Mouse (Mus musculus) limb, embryonic 15.5 days (tissue): ENCODE measurements around the gene Fam32a. TPM values are rescaled to one million over a fixed set of nuclear protein-coding genes. Genes with fewer than 3 reads are reported as not detected.

Experiments used
- ATAC-seq: fragments of 200-750 bp; cut with Nextera tagmentation; 2 replicates; pipeline ENCODE4 v1.8.0; 2017; ENCODE audit warnings: low read depth, moderate TSS enrichment; ENCODE audit not compliant: insufficient number of reproducible peaks, low FRiP score, low TSS enrichment
- H3K27ac ChIP-seq: fragments of 300-500 bp; sonication (generic); 2 replicates; pipeline ENCODE4 v1.5.1; 2015; ENCODE audit warnings: moderate library complexity, mild to moderate bottlenecking, inconsistent platforms
- H3K27me3 ChIP-seq: fragments of 300-500 bp; sonication (generic); 2 replicates; pipeline ENCODE4 v1.6.1; 2015; ENCODE audit warnings: inconsistent platforms
- H3K36me3 ChIP-seq: fragments of 300-500 bp; sonication (generic); 2 replicates; pipeline ENCODE4 v1.6.1; 2015; ENCODE audit warnings: inconsistent platforms
- H3K4me1 ChIP-seq: fragments of 300-500 bp; sonication (generic); 2 replicates; pipeline ENCODE4 v1.6.1; 2015; ENCODE audit warnings: inconsistent platforms
- H3K4me2 ChIP-seq: fragments of 300-500 bp; sonication (generic); 2 replicates; pipeline ENCODE4 v1.6.1; 2015; ENCODE audit warnings: mild to moderate bottlenecking, inconsistent platforms
- H3K4me3 ChIP-seq: fragments of 300-500 bp; sonication (generic); 2 replicates; pipeline ENCODE4 v1.5.1; 2015; ENCODE audit warnings: mild to moderate bottlenecking, inconsistent platforms
- H3K9ac ChIP-seq: fragments of 300-500 bp; sonication (generic); 2 replicates; pipeline ENCODE4 v1.6.1; 2015; ENCODE audit warnings: inconsistent platforms
- H3K9me3 ChIP-seq: fragments of 300-500 bp; sonication (generic); 2 replicates; pipeline ENCODE4 v1.6.1; 2016; ENCODE audit warnings: inconsistent platforms
- WGBS: fragments of 180-500 bp; shearing (Covaris S2); methylation state at CpG from one replicate; pipeline ENCODE4 v1.1.7; 2015; 5-methylcytosine and 5-hydroxymethylcytosine counted together
- polyA plus RNA-seq: library from polyadenylated mRNA; unstranded; fragments of >200 nt; fragmentation: Nextera tagmentation; extraction: Ambion mirVana; gene quantifications from 2 replicates; pipeline ENCODE4 v1.2.1, GENCODE M21; 2015

Fam32a gene
- polyA plus RNA-seq, 1 experiment from 2014 or later: 66.2 TPM

DNA sequence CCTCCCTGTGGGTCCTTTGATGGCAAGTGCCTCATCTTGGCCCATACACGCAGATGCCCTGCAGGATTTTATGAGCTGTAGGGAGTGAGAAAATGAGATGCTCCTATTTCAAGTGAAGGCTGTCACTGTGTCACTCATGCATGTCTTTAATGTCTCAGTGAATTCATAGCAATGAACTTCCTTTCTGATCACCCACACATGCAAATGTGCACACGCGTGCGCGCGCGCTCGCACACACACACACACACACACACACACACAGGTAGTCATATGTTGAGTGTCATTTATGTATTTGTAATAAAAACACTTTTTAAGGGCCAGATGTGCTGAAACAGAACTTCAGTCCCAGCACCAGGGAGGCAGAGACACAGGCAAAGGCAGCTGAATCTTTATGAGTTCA, 47.6 kb downstream of the Fam32a start:
- Histone ChIP-seq H3K4me3 (no peak overlapping the region), H3K4me1 (no peaks in the 10 kb centered on the region), H3K9ac (no peak overlapping the region), H3K4me2 (no peak overlapping the region), H3K27ac (no peak overlapping the region), H3K9me3 (no peaks in the 10 kb centered on the region), H3K27me3 (no peaks in the 10 kb centered on the region), H3K36me3 (no peaks in the 10 kb centered on the region)
- WGBS: 95% methylated on average over 8 of the region's 8 CpGs
- no peak for ATAC-seq

DNA sequence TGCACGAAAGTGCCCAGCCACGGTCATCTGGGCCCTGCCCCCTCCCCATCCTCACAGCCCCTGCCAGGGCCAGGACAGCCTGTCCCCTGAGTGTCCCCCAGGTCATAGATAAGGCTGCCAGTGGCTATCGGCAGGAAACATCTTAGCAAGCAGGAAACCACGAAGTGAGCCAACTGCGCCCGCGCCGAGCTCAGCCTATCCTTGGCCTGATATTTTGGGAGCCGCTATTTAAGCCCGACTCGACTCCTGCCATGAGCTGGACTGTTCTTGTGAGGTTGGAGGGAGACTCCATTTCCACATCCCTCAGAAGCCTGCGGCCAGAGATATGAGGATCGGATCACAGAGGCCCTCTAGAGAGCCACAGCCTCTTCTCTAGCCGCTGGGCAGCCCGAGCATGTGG, 48.8 kb downstream of the Fam32a start:
- Histone ChIP-seq H3K27ac (peak overlapping the region; percentile 33; the same call in 1 of the 2 replicates), H3K9ac (no peak overlapping the region), H3K36me3 (no peaks in the 10 kb centered on the region), H3K9me3 (no peaks in the 10 kb centered on the region), H3K4me2 (no peak overlapping the region), H3K4me1 (no peaks in the 10 kb centered on the region), H3K4me3 (no peak overlapping the region), H3K27me3 (no peaks in the 10 kb centered on the region)
- 77% methylated on average over 15 of the region's 15 CpGs for WGBS
- ATAC-seq: 0 out of 2 replicates have a peak, but pooled peaks have one; percentile 36

DNA sequence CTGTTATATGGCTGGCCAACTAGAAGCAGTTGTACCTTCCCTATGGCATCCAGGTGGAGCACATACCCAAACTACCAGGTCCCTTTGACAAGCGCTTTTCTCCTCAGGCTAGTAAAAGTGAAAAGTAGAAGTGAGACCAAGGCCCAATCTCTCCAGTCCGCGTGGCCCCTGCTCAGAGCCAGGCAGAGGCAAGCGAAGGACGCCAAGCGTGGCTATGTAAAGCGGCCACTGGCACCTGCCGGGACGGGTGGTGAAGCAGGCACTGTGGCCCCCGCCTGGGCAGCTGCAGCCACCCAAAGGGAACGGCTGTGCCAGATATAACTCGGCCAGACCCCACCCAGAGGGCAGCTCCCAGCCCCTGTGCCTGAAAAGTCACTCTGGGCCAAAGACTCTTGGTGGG, 51.1 kb downstream of the Fam32a start:
- no peak for ATAC-seq
- WGBS: 85% methylated on average over 12 of the region's 12 CpGs
- Histone ChIP-seq H3K9me3 (no peaks in the 10 kb centered on the region), H3K27ac (no peak overlapping the region), H3K4me3 (no peak overlapping the region), H3K4me2 (no peak overlapping the region), H3K9ac (no peak overlapping the region), H3K27me3 (no peaks in the 10 kb centered on the region), H3K36me3 (no peaks in the 10 kb centered on the region), H3K4me1 (no peaks in the 10 kb centered on the region)

DNA sequence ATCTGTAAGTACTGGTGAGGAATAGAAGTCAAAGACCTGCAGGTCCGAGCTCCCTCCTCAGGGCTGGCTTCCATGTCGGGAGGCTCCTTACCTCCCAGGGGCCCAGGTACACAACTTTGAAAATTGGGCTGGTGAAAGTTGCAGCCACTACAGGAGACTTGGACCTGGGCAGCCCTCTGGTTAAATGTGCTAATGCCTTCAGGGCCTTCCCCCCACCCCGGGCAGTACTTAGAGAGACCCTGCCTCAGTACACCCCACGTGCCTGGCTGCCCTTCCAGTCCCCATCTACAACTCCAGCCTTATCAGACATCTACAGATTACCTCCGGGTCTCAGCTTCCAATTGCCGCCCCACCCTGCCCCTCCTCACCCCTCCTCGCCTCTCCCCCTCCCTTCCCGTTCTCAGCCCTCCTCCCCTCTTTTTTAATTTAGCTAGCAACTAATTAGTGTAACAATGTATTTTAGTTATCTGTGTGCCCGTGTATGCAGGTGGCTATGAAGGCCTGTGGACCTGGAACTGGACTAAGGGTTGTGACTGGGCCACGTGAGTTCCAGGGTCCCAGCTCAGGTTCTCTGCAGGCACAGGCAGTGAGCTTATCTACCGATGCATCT, 51.6 kb downstream of the Fam32a start:
- 70% methylated on average over 11 of the region's 11 CpGs for WGBS
- Histone ChIP-seq H3K4me1 (no peaks in the 10 kb centered on the region), H3K27me3 (no peaks in the 10 kb centered on the region), H3K9ac (no peak overlapping the region), H3K27ac (no peak overlapping the region), H3K4me3 (no peak overlapping the region), H3K4me2 (no peak overlapping the region), H3K36me3 (no peaks in the 10 kb centered on the region), H3K9me3 (no peaks in the 10 kb centered on the region)
- no peak for ATAC-seq

DNA sequence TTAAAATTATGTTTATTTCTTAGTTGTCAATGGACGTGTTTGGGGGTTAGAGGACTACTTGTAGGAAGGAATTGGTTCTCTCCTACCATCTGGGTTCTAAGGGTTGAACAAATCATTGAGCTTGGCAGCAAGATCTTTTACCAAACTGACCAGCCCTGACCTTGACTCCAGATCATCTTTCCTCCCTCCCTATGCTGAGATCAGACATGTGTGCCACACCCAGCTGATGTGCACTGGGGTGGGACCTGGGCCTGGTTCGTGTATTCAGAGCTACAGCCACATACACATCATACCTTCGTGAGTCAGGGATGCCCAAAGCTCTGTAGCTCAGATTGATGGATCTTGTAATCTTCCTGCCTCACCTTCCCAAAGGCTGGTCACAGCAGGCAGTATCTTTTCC, 52.2 kb downstream of the Fam32a start:
- WGBS: 69% methylated on average over 3 of the region's 3 CpGs

DNA sequence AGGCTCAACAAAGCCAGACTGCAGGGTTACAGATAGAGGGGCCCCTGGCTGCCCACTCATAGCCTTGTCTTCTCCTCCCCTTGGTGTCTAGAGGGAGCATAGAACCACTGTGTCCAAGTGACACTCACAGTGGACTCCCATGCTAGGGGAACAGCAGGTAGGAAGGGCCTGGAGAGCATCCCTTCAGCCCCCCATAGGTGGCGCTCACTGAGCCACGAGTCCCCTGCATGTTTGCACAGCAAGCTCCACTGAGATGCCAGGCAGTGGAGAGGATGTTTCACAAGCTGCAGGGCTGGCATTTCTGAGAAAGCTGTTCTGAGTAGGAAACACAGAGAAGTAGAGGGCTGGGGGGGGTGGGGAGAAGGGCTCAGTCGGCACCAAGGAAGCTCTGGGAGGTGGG, 52.8 kb downstream of the Fam32a start:
- Histone ChIP-seq H3K4me3 (no peak overlapping the region), H3K4me2 (no peak overlapping the region), H3K4me1 (no peaks in the 10 kb centered on the region), H3K27me3 (no peaks in the 10 kb centered on the region), H3K9me3 (no peaks in the 10 kb centered on the region), H3K27ac (no peak overlapping the region), H3K36me3 (no peaks in the 10 kb centered on the region), H3K9ac (no peak overlapping the region)
- ATAC-seq: no peak
- WGBS: 20% methylated on average over 3 of the region's 3 CpGs

More for the DNA sequence above, 52.2 kb downstream of the Fam32a start:
- Histone ChIP-seq H3K4me1 (no peaks in the 10 kb centered on the region), H3K27me3 (no peaks in the 10 kb centered on the region), H3K27ac (no peak overlapping the region), H3K36me3 (no peaks in the 10 kb centered on the region), H3K9me3 (no peaks in the 10 kb centered on the region), H3K9ac (no peak overlapping the region), H3K4me3 (no peak overlapping the region), H3K4me2 (no peak overlapping the region)
- ATAC-seq: no peak

DNA sequence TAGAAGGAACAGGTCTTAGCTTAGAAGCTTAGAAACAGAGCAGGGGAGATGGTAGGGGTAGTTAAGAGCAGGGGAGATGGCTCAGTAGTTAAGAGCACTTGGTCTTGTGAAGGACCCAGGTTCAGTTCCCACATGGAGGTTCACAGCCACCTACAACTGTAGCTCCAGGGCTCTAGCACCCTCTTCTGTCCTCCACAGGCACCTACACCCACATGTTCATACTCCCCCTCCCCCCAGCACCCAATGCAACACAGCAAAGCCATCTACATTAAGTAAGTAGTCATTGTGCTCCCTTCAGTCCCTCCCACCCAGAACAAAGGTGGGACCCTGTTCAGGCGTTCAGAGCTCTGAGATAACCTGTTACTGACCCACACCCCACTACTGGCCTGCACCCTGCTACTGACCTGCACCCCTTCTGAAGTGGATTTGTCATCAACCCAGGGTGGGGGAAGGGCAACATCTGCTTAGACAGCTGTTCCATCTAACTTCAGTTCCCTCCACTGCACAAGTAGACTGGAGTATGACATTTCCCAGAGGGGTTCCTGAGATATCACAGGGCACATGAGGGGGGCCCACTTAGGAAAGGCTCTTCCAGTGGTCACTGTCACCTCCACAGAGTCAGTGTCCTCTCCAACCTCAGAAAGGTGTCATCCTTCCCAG, 53.7 kb downstream of the Fam32a start:
- Histone ChIP-seq H3K27ac (no peak overlapping the region), H3K36me3 (no peaks in the 10 kb centered on the region), H3K4me3 (no peak overlapping the region), H3K4me1 (no peaks in the 10 kb centered on the region), H3K27me3 (no peaks in the 10 kb centered on the region), H3K4me2 (no peak overlapping the region), H3K9ac (no peak overlapping the region), H3K9me3 (no peaks in the 10 kb centered on the region)
- ATAC-seq: no peak
- WGBS: 60% methylated on average over 1 of the region's 1 CpGs

DNA sequence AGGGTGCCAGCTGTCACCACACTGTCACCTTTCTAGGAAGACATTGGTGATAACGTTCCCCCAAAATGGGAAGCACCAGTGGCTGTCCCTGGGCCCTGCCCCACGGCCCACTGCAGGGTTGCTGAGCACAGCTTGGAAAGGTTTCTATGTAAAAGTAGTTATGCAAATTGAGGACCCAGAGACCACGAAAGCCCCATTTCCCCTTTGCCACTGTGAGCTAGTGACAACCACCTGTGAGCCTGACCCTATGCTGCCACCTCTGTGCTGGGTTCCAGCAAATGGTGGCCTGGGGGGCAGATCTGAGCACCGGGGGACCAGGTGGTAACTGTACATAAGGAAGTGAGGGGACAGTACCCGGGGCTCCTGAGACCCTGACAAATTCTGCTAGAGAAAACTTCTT, 54.3 kb downstream of the Fam32a start:
- H3K27me3 ChIP-seq: no peaks in the 10 kb centered on the region
- no peaks in the 10 kb centered on the region for H3K36me3 ChIP-seq
- H3K4me3 ChIP-seq: no peak overlapping the region
- no peak for ATAC-seq
- no peak overlapping the region for H3K9ac ChIP-seq
- WGBS: 59% methylated on average over 5 of the region's 5 CpGs
- no peak overlapping the region for H3K27ac ChIP-seq
- H3K4me1 ChIP-seq: no peaks in the 10 kb centered on the region
- no peak overlapping the region for H3K4me2 ChIP-seq
- no peaks in the 10 kb centered on the region for H3K9me3 ChIP-seq

Other genes starting within 250 kb of the Fam32a start
- gene Cyp4f18, start 210.1 kb upstream of the Fam32a start, polyA plus RNA-seq: 1.2 and 2.0 TPM in 2 replicates
- gene Olfr372, start 178.5 kb upstream of the Fam32a start, polyA plus RNA-seq: not detected in 2 replicates
- 0.04 TPM in 1 of 2 replicates, not detected in the other for gene Olfr373, start 136.6 kb upstream of the Fam32a start, polyA plus RNA-seq
- 0.01 and 0.09 TPM in 2 replicates for gene Olfr374, start 112.7 kb upstream of the Fam32a start, polyA plus RNA-seq
- 665 and 704 TPM in 2 replicates for gene Tpm4, start 84.8 kb upstream of the Fam32a start, polyA plus RNA-seq
- 110 and 133 TPM in 2 replicates for gene Rab8a, start 58.5 kb upstream of the Fam32a start, polyA plus RNA-seq
- not detected in 2 replicates for gene Hsh2d, start 30.1 kb upstream of the Fam32a start, polyA plus RNA-seq
- gene Cib3, start 6.9 kb upstream of the Fam32a start, polyA plus RNA-seq: not detected in 2 replicates
- gene Gm11034, start 6.1 kb upstream of the Fam32a start, polyA plus RNA-seq: not detected in 2 replicates
- 99.5 and 106 TPM in 2 replicates for gene Ap1m1, start 20.3 kb downstream of the Fam32a start, polyA plus RNA-seq
- 19.9 and 20.1 TPM in 2 replicates for gene Gm10282, start 85.5 kb downstream of the Fam32a start, polyA plus RNA-seq
- gene Klf2, start 99.3 kb downstream of the Fam32a start, polyA plus RNA-seq: 14.8 and 16.3 TPM in 2 replicates
- 50.4 and 54.8 TPM in 2 replicates for gene Eps15l1, start 201.7 kb downstream of the Fam32a start, polyA plus RNA-seq
- gene Calr3, start 224.1 kb downstream of the Fam32a start, polyA plus RNA-seq: 1.4 and 1.7 TPM in 2 replicates
- gene 1700030K09Rik, start 224.2 kb downstream of the Fam32a start, polyA plus RNA-seq: 14.2 and 14.7 TPM in 2 replicates